Mouse (Mus musculus): ENCODE measurements around the gene Pnma1. TPM values are rescaled to one million over a fixed set of nuclear protein-coding genes. Genes with fewer than 3 reads are reported as not detected.
"Not testable (repeated sequence)": the region's sequence is repeated elsewhere in the genome, so short reads cannot be mapped to it uniquely, and the experiment has no call there.

Gene Pnma1
- polyA plus RNA-seq, 1 experiment: 0.46 TPM

DNA sequence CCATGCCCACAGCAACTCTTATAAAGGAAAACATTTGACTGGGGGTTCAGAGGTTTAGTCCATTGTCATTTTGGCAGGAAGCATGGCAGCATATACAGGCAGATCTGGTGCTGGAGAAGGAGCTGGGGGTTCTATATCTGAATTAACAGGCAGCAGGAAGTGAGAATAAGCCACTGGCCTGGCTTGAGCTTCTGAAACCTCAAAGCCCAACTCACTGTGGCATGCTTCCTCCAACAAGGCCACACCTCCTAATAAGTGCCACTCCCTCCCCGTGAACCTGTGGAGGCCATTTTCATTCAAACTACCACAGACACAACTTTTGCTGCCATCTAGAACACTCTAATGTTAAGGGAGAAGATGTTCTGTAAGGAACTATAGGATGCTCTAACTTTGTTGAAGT is 40.6 kb downstream of the Pnma1 start:
- H3ac ChIP-seq (ENCODE audit: control insufficient read depth, insufficient read length): no peak overlapping the region
- H3K4me3 ChIP-seq: no peak overlapping the region

DNA sequence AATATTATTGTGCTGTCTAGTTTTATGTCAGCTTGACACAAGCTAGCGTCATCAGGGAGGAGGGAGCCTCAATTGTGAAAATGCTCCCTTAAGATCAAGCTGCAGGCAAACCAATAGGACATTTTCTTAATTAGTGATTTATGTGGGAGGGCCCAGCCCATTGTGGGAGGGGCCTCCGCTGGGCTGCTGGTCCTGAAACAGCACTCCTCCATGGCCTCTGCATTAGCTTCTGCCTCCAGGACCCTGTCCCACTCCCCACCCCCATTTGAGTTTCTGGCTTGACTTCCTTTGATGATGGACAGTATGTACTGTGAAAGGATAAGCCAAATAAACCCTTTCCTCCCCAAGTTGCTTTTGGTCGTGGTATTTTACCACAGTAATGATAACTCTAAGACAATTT is 41.3 kb downstream of the Pnma1 start:
- TF ChIP-seq CEBPB (IDR thresholded peaks at IDR 0.05; ENCODE audit: insufficient read depth, poor library complexity, severe bottlenecking) (no peak), USF1 (IDR thresholded peaks at IDR 0.05; ENCODE audit: low read depth) (no peak), TCF12 (IDR thresholded peaks at IDR 0.05; ENCODE audit: insufficient read depth, poor library complexity, severe bottlenecking) (no peak), MYOG (IDR thresholded peaks at IDR 0.05; ENCODE audit: control insufficient read depth in 1 of 3, insufficient read depth in 1 of 3, insufficient read length in 2 of 3, low read depth in 2 of 3) (no peak), SRF (IDR thresholded peaks at IDR 0.05; ENCODE audit: control insufficient read depth, insufficient read length, low read depth) (no peak), POLR2A (IDR thresholded peaks at IDR 0.05; ENCODE audit: insufficient read length, low read depth) (no peak), MAX (IDR thresholded peaks at IDR 0.05; ENCODE audit: low read depth) (no peak), POLR2AphosphoS2 (IDR thresholded peaks at IDR 0.05; ENCODE audit: insufficient read length, low read depth) (no peak), TCF3 (IDR thresholded peaks at IDR 0.05; ENCODE audit: insufficient read length, low read depth) (no peak), E2F4 (IDR thresholded peaks at IDR 0.05; ENCODE audit: insufficient read depth) (no peak), REST (IDR thresholded peaks at IDR 0.05; ENCODE audit: insufficient read depth, insufficient read length) (no peak), MYOD1 (IDR thresholded peaks at IDR 0.05; ENCODE audit: control insufficient read depth in 1 of 3, insufficient read length in 2 of 3, low read depth in 2 of 3) (no peak)
- Histone ChIP-seq H3K4me3 (no peak overlapping the region), H3K27me3 (ENCODE audit: control insufficient read depth, insufficient read depth, insufficient read length) (no peaks in the 10 kb centered on the region), H3K36me3 (ENCODE audit: control insufficient read depth, insufficient read depth) (no peaks in the 10 kb centered on the region), H3ac (ENCODE audit: control insufficient read depth, insufficient read length) (no peak overlapping the region), H3K4me2 (ENCODE audit: low read depth) (no peak overlapping the region), H3K79me2 (ENCODE audit: control insufficient read depth, insufficient read depth) (no peaks in the 10 kb centered on the region)

More for the DNA sequence above, 40.6 kb downstream of the Pnma1 start:
- no peaks in the 10 kb centered on the region for H3K79me2 ChIP-seq (ENCODE audit: control insufficient read depth, insufficient read depth)
- no peak for TF ChIP-seq SRF (IDR thresholded peaks at IDR 0.05; ENCODE audit: control insufficient read depth, insufficient read length, low read depth)
- TF ChIP-seq POLR2AphosphoS2 (IDR thresholded peaks at IDR 0.05; ENCODE audit: insufficient read length, low read depth): no peak
- no peak for TF ChIP-seq REST (IDR thresholded peaks at IDR 0.05; ENCODE audit: insufficient read depth, insufficient read length)
- H3K27me3 ChIP-seq (ENCODE audit: control insufficient read depth, insufficient read depth, insufficient read length): no peaks in the 10 kb centered on the region
- no peak overlapping the region for H3K4me2 ChIP-seq (ENCODE audit: low read depth)
- H3K36me3 ChIP-seq (ENCODE audit: control insufficient read depth, insufficient read depth): no peaks in the 10 kb centered on the region

DNA sequence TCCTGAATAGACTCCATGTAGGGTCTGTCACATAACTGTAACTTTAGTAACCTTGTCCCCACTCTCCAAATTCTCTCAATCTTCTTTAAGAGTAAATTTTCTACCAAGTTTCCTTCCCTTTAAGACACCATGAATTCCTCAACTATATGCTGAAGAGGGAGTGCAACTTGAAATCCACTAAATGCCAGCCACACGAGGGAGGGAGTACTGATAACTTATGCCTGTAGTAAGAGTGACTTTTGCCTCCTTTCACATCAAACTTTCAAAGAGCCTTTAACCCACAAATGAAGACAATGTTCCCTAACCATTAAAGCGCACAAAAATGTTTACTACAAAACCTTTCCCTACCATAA is 46.8 kb downstream of the Pnma1 start:
- no peak for TF ChIP-seq SRF (IDR thresholded peaks at IDR 0.05; ENCODE audit: control insufficient read depth, insufficient read length, low read depth)
- no peak for TF ChIP-seq REST (IDR thresholded peaks at IDR 0.05; ENCODE audit: insufficient read depth, insufficient read length)
- TF ChIP-seq USF1 (IDR thresholded peaks at IDR 0.05; ENCODE audit: low read depth): no peak
- TF ChIP-seq POLR2A (IDR thresholded peaks at IDR 0.05; ENCODE audit: insufficient read length, low read depth): no peak
- no peak for TF ChIP-seq E2F4 (IDR thresholded peaks at IDR 0.05; ENCODE audit: insufficient read depth)
- no peak for TF ChIP-seq TCF3 (IDR thresholded peaks at IDR 0.05; ENCODE audit: insufficient read length, low read depth)
- no peak for TF ChIP-seq CEBPB (IDR thresholded peaks at IDR 0.05; ENCODE audit: insufficient read depth, poor library complexity, severe bottlenecking)
- TF ChIP-seq POLR2AphosphoS2 (IDR thresholded peaks at IDR 0.05; ENCODE audit: insufficient read length, low read depth): no peak
- Histone ChIP-seq H3K36me3 (ENCODE audit: control insufficient read depth, insufficient read depth) (no peaks in the 10 kb centered on the region), H3K79me2 (ENCODE audit: control insufficient read depth, insufficient read depth) (no peaks in the 10 kb centered on the region), H3K4me2 (ENCODE audit: low read depth) (peak overlapping the region; percentile 61), H3K27me3 (ENCODE audit: control insufficient read depth, insufficient read depth, insufficient read length) (no peaks in the 10 kb centered on the region), H3ac (ENCODE audit: control insufficient read depth, insufficient read length) (peak overlapping the region; percentile 22), H3K4me3 (no peak overlapping the region)

DNA sequence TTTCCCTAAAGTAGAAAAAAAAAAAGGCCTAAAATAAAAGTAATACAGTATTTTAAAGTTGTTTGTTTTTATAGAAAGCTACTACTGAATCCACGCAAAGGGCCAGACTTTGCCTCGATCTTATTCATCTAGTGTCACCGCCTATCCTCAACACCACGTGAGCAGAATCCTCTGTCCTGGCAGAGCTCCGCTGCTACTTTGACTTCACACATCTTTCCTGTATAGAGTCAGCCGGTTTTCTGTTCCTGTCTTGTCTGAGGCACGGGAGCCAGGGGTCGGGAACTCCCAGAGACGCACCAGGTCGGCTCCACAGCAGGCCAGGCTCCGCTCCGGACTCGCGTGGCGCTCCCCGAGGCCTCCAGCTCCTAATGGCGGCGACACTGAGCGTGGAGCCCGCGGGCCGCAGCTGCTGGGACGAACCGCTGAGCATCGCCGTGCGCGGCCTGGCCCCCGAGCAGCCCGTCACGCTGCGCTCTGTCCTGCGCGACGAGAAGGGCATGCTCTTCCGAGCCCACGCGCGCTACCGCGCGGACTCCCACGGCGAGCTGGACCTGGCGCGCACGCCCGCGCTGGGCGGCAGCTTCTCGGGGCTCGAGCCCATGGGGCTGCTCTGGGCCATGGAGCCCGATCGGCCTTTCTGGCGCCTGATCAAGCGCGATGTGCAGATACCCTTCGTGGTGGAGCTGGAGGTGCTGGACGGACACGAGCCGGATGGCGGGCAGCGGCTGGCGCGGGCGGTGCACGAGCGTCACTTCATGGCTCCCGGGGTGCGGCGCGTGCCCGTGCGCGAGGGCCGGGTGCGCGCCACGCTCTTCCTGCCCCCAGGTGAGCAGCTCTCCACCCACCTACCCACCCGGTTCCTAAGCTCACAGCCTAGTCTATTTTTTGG is 47.4 kb downstream of the Pnma1 start, which contains the start of gene Acot6:
Gene Acot6 (plus strand): TSS at position 51 of the 889 bp plus-strand sequence.
- TF ChIP-seq USF1 (IDR thresholded peaks at IDR 0.05; ENCODE audit: low read depth) (peak; percentile 53), MYOD1 (IDR thresholded peaks at IDR 0.05; ENCODE audit: control insufficient read depth in 1 of 3, insufficient read length in 2 of 3, low read depth in 2 of 3) (peak in 1 of 3 experiments; percentile 17)
- H3K4me3 ChIP-seq: peak within 1 kb of the TSS; percentile 14
- not testable (repeated sequence) for H3K79me2 ChIP-seq (ENCODE audit: control insufficient read depth, insufficient read depth); H3K27me3 ChIP-seq (ENCODE audit: control insufficient read depth, insufficient read depth, insufficient read length); H3K36me3 ChIP-seq (ENCODE audit: control insufficient read depth, insufficient read depth)
- peak within 1 kb of the TSS; percentile 61 for H3K4me2 ChIP-seq (ENCODE audit: low read depth)
- peak within 1 kb of the TSS; percentile 22 for H3ac ChIP-seq (ENCODE audit: control insufficient read depth, insufficient read length)

DNA sequence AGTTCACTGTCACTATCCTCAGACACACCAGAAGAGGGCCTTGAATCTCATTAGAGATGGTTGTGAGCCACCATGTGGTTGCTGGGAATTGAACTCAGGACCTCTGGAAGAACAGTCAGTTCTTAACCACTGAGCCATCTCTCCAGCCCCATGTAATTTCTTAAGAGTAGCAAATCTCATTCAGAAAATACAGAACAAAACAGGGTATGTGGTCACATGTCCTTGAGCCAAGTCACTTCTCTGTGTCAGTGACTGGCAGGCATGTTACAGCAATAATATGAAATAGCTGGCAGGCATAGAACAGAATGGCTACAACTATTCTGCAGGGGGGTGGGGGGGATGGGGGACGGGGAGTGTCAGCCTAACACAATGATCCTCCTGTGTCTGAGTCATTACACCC is 48.2 kb downstream of the Pnma1 start:
- Histone ChIP-seq H3K4me2 (ENCODE audit: low read depth) (peak overlapping the region; percentile 61), H3K4me3 (peak overlapping the region; percentile 14), H3K36me3 (ENCODE audit: control insufficient read depth, insufficient read depth) (no peaks in the 10 kb centered on the region), H3ac (ENCODE audit: control insufficient read depth, insufficient read length) (no peak overlapping the region), H3K79me2 (ENCODE audit: control insufficient read depth, insufficient read depth) (no peaks in the 10 kb centered on the region), H3K27me3 (ENCODE audit: control insufficient read depth, insufficient read depth, insufficient read length) (no peaks in the 10 kb centered on the region)
- TF ChIP-seq MAX (IDR thresholded peaks at IDR 0.05; ENCODE audit: low read depth) (no peak), E2F4 (IDR thresholded peaks at IDR 0.05; ENCODE audit: insufficient read depth) (no peak)
